Mouse (Mus musculus): ENCODE data around the gene Srsf4. TPM values are rescaled to one million over a fixed set of nuclear protein-coding genes. Genes with fewer than 3 reads are reported as not detected.

Gene Srsf4
- polyA plus RNA-seq (2016; fragmentation: Nextera tagmentation; extraction: Ambion mirVana): 158 and 162 TPM in 2 replicates

- under 1% methylated on average over 103 of the region's 116 CpGs for WGBS
- H3K27me3 ChIP-seq: no peaks in the 10 kb centered on the region
- H3K9ac ChIP-seq (replicated peaks): peak within 1 kb of the TSS; percentile 100
- peaks cover 37% of the 10 kb centered on the region for H3K4me1 ChIP-seq (replicated peaks)
- H3K4me2 ChIP-seq: peak within 1 kb of the TSS; percentile 69
- H3K9me3 ChIP-seq: no peaks in the 10 kb centered on the region
- peak within 1 kb of the TSS; percentile 100 for H3K27ac ChIP-seq
- peak within 1 kb of the TSS; percentile 87 for H3K4me3 ChIP-seq (replicated peaks)
- H3K36me3 ChIP-seq: no peaks in the 10 kb centered on the region
- peak; percentile 93 for ATAC-seq (ENCODE audit: insufficient number of reproducible peaks, insufficient read depth, low FRiP score, low TSS enrichment, low read depth)
These were observed at the start of gene Srsf4 for GRCm38 (mm10) chr4:131873293-131874168. Gene Srsf4 (plus strand): TSS chr4:131873617.

- H3K4me1 ChIP-seq (replicated peaks): peaks cover 31% of the 10 kb centered on the region
- peak overlapping the region; percentile 45; the same call in 1 of the 2 replicates for H3K27ac ChIP-seq
These were observed 48.5 kb upstream of the Srsf4 start for GRCm38 (mm10) chr4:131824939-131825338.

GRCm38 (mm10) chr4:131825830-131826229 is 47.6 kb upstream of the Srsf4 start:
- Histone ChIP-seq H3K27me3 (no peaks in the 10 kb centered on the region), H3K36me3 (no peaks in the 10 kb centered on the region), H3K9ac (replicated peaks) (no peak overlapping the region), H3K4me1 (replicated peaks) (peaks cover 31% of the 10 kb centered on the region), H3K4me3 (replicated peaks) (no peak overlapping the region), H3K9me3 (no peaks in the 10 kb centered on the region), H3K27ac (no peak overlapping the region; the same call in 1 of the 2 replicates), H3K4me2 (no peak overlapping the region)
- 48% methylated on average over 8 of the region's 8 CpGs for WGBS
- no peak for ATAC-seq (ENCODE audit: insufficient number of reproducible peaks, insufficient read depth, low FRiP score, low TSS enrichment, low read depth)

More at GRCm38 (mm10) chr4:131824939-131825338, 48.5 kb upstream of the Srsf4 start:
- ATAC-seq (ENCODE audit: insufficient number of reproducible peaks, insufficient read depth, low FRiP score, low TSS enrichment, low read depth): no peak
- WGBS: 72% methylated on average over 3 of the region's 3 CpGs
- Histone ChIP-seq H3K9me3 (no peaks in the 10 kb centered on the region), H3K27me3 (no peaks in the 10 kb centered on the region), H3K9ac (replicated peaks) (no peak overlapping the region), H3K36me3 (no peaks in the 10 kb centered on the region; the same call in 1 of the 2 replicates), H3K4me2 (no peak overlapping the region), H3K4me3 (replicated peaks) (no peak overlapping the region)

- Histone ChIP-seq H3K36me3 (no peaks in the 10 kb centered on the region), H3K27ac (peak overlapping the region; percentile 25; the same call in 1 of the 2 replicates), H3K9me3 (no peaks in the 10 kb centered on the region), H3K27me3 (no peaks in the 10 kb centered on the region), H3K4me3 (replicated peaks) (no peak overlapping the region), H3K4me1 (replicated peaks) (peaks cover 26% of the 10 kb centered on the region), H3K9ac (replicated peaks) (no peak overlapping the region; the same call in 1 of the 2 replicates), H3K4me2 (peak overlapping the region; percentile 7; the same call in 1 of the 2 replicates)
- WGBS: 5% methylated on average over 6 of the region's 6 CpGs
- peak; percentile 76; the same call in 1 of the 2 replicates for ATAC-seq (ENCODE audit: insufficient number of reproducible peaks, insufficient read depth, low FRiP score, low TSS enrichment, low read depth)
These were observed 46.5 kb upstream of the Srsf4 start for GRCm38 (mm10) chr4:131826905-131827304.

- Histone ChIP-seq H3K27me3 (no peaks in the 10 kb centered on the region), H3K4me1 (replicated peaks) (peaks cover 33% of the 10 kb centered on the region), H3K4me3 (replicated peaks) (no peak overlapping the region), H3K9me3 (no peaks in the 10 kb centered on the region), H3K4me2 (no peak overlapping the region), H3K36me3 (no peaks in the 10 kb centered on the region), H3K27ac (no peak overlapping the region), H3K9ac (replicated peaks) (no peak overlapping the region)
- ATAC-seq (ENCODE audit: insufficient number of reproducible peaks, insufficient read depth, low FRiP score, low TSS enrichment, low read depth): no peak
- WGBS: 86% methylated on average over 8 of the region's 8 CpGs
These were observed 44.3 kb upstream of the Srsf4 start for GRCm38 (mm10) chr4:131829123-131829522.

GRCm38 (mm10) chr4:131831546-131832045 is 41.8 kb upstream of the Srsf4 start:
- Histone ChIP-seq H3K4me2 (no peak overlapping the region), H3K9me3 (no peaks in the 10 kb centered on the region), H3K9ac (replicated peaks) (no peak overlapping the region), H3K27ac (no peak overlapping the region), H3K36me3 (no peaks in the 10 kb centered on the region), H3K4me3 (replicated peaks) (no peak overlapping the region), H3K4me1 (replicated peaks) (peaks cover 40% of the 10 kb centered on the region), H3K27me3 (peaks cover 22% of the 10 kb centered on the region)
- ATAC-seq (ENCODE audit: insufficient number of reproducible peaks, insufficient read depth, low FRiP score, low TSS enrichment, low read depth): no peak
- 63% methylated on average over 5 of the region's 5 CpGs for WGBS

GRCm38 (mm10) chr4:131832759-131833407 is 40.5 kb upstream of the Srsf4 start:
- Histone ChIP-seq H3K4me1 (replicated peaks) (peaks cover 38% of the 10 kb centered on the region), H3K4me2 (no peak overlapping the region), H3K27me3 (peaks cover 35% of the 10 kb centered on the region), H3K36me3 (no peaks in the 10 kb centered on the region), H3K9me3 (no peaks in the 10 kb centered on the region), H3K4me3 (replicated peaks) (no peak overlapping the region), H3K9ac (replicated peaks) (no peak overlapping the region), H3K27ac (no peak overlapping the region)
- WGBS: 70% methylated on average over 3 of the region's 3 CpGs
- no peak for ATAC-seq (ENCODE audit: insufficient number of reproducible peaks, insufficient read depth, low FRiP score, low TSS enrichment, low read depth)

GRCm38 (mm10) chr4:131833971-131834609 is 39.3 kb upstream of the Srsf4 start:
- no peak overlapping the region for H3K9ac ChIP-seq (replicated peaks)
- no peak overlapping the region for H3K4me2 ChIP-seq
- no peak overlapping the region for H3K27ac ChIP-seq
- no peak for ATAC-seq (ENCODE audit: insufficient number of reproducible peaks, insufficient read depth, low FRiP score, low TSS enrichment, low read depth)
- no peaks in the 10 kb centered on the region for H3K9me3 ChIP-seq
- H3K4me3 ChIP-seq (replicated peaks): no peak overlapping the region
- H3K27me3 ChIP-seq: peaks cover 40% of the 10 kb centered on the region
- H3K4me1 ChIP-seq (replicated peaks): peaks cover 39% of the 10 kb centered on the region
- 32% methylated on average over 9 of the region's 9 CpGs for WGBS
- no peaks in the 10 kb centered on the region for H3K36me3 ChIP-seq

GRCm38 (mm10) chr4:131836351-131836881 is 37.0 kb upstream of the Srsf4 start:
- H3K4me1 ChIP-seq (replicated peaks): peaks cover 38% of the 10 kb centered on the region
- WGBS: 1% methylated on average over 36 of the region's 39 CpGs
- no peaks in the 10 kb centered on the region for H3K36me3 ChIP-seq
- H3K27me3 ChIP-seq: peaks cover 47% of the 10 kb centered on the region
- no peaks in the 10 kb centered on the region for H3K9me3 ChIP-seq
- H3K27ac ChIP-seq: 0 out of 2 replicates have a peak overlapping the region, but pooled peaks have one; percentile 23
- no peak for ATAC-seq (ENCODE audit: insufficient number of reproducible peaks, insufficient read depth, low FRiP score, low TSS enrichment, low read depth)
- peak overlapping the region; percentile 71 for H3K4me3 ChIP-seq (replicated peaks)
- peak overlapping the region; percentile 84 for H3K9ac ChIP-seq (replicated peaks)
- H3K4me2 ChIP-seq: peak overlapping the region; percentile 98

GRCm38 (mm10) chr4:131836891-131837491 is 36.4 kb upstream of the Srsf4 start:
- no peaks in the 10 kb centered on the region for H3K36me3 ChIP-seq
- no peak for ATAC-seq (ENCODE audit: insufficient number of reproducible peaks, insufficient read depth, low FRiP score, low TSS enrichment, low read depth)
- peak overlapping the region; percentile 84 for H3K9ac ChIP-seq (replicated peaks)
- H3K9me3 ChIP-seq: no peaks in the 10 kb centered on the region
- H3K27ac ChIP-seq: 0 out of 2 replicates have a peak overlapping the region, but pooled peaks have one; percentile 23
- peaks cover 48% of the 10 kb centered on the region for H3K27me3 ChIP-seq
- peak overlapping the region; percentile 98 for H3K4me2 ChIP-seq
- WGBS: under 1% methylated on average over 69 of the region's 76 CpGs
- H3K4me1 ChIP-seq (replicated peaks): peaks cover 39% of the 10 kb centered on the region
- peak overlapping the region; percentile 71 for H3K4me3 ChIP-seq (replicated peaks)
